Mouse (Mus musculus): ENCODE results near the gene Cog8.

GRCm38 (mm10) chr8:107086018-107086417, 29.5 kb upstream of the Cog8 start:
- no peak for TF ChIP-seq EP300 (IDR thresholded peaks at IDR 0.05; ENCODE audit: low read depth)
- TF ChIP-seq CTCF (IDR thresholded peaks at IDR 0.05; ENCODE audit: low read depth) = no peak

Measured in liver, embryonic 14.5 days (tissue).